Mouse (Mus musculus): ENCODE data around the gene AI467606.
"Not testable (repeated sequence)": the region's sequence is repeated elsewhere in the genome, so short reads cannot be mapped to it uniquely, and the experiment has no call there.

Gene AI467606

GRCm38 (mm10) chr7:127091114-127091896, at the start of gene AI467606:
Gene AI467606, plus strand, starts transcription at chr7:127091359.
- no peak for DNase-seq

- DNase-seq, result peak; percentile 90
These were observed 49.1 kb upstream of the AI467606 start, which contains the start of gene Kif22 for GRCm38 (mm10) chr7:127041851-127042672. Gene Kif22, minus strand, starts transcription at chr7:127042471.

- DNase-seq, result no peak
These were observed 36.1 kb upstream of the AI467606 start for GRCm38 (mm10) chr7:127055026-127055585.

DNA sequence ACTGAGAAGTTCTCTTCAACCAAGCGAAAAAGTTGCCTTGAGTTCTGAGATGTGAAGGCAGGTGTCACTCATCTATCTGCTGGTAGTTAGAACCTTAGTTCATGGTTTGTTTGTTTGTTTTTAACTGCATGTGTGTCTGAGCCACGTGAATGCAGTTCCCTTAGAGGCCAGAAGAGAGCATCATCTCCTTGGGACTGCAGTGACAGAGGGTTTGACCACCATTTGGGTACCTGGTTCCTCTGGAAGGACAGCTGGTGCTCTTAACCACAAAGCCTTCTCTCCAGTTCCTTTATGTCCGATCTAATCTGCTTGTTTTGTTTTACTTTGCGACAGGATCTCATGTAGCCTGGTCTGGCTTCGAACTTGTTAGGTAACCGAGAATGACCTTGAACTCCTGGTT, 25.6 kb upstream of the AI467606 start:
- no peak for DNase-seq

GRCm38 (mm10) chr7:127066317-127066716, 24.8 kb upstream of the AI467606 start:
- no peak for DNase-seq

- DNase-seq, result no peak
These were observed 20.2 kb upstream of the AI467606 start for GRCm38 (mm10) chr7:127070871-127071413.

DNA sequence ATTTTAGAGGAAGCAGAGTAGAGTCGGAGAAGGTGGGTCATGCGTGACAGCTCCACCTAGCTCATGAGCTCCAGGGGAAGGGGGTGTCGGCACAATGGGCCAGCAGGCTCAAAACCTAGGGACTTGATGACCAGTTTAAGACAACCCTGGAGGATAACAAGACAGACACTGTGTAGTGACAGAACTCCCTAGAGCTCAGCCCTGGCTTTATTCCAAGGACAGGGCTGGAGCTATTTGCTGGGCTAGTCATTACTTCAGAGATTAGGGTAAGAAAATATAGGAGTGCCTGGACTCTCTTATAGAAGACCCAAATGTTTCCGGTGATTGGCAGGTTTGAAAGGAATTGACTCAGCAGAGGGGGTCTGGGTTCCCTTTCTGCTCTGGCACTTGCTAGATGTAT, 17.9 kb upstream of the AI467606 start:
- no peak for DNase-seq

DNA sequence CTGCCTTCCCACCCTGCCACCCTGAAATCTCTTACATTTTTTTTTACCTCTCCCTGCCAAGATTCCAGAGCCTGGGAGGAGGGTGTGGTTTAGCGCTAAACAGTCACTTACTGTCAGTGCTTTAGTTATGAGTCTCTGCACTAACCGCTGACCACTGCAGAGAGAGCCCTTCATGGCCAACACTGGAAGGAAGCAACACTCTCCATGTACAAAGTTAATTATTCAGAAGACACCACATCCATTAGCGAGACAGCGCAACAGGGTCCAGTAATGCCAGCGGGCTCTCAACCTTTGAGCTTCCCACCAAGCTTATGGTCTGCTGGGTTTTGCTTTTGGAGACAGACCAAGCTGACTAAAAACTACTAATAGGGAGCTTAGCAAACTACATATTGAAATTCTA, 15.0 kb upstream of the AI467606 start:
- DNase-seq, result no peak

- no peak for DNase-seq
These were observed 13.5 kb upstream of the AI467606 start for GRCm38 (mm10) chr7:127077692-127078091.

DNA sequence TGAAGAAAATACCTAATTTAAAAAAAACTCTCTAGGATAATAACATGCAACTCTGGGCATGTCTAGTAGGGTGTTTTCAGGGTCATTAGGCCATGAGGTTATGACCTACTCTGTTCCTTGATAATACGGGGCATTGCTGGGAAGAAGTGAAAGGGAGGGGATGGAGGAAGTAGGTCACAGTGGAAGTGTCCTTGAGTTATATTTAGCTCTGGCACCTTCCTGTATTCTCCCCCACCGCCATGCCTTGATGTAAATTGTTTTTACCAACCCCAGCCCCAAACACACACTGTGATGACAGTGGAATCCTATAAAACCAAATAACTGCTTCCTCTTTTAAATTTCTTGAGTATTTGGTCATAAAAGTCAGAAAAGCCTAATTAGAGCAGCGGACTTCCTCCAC, 11.1 kb upstream of the AI467606 start:
- DNase-seq, result no peak

DNA sequence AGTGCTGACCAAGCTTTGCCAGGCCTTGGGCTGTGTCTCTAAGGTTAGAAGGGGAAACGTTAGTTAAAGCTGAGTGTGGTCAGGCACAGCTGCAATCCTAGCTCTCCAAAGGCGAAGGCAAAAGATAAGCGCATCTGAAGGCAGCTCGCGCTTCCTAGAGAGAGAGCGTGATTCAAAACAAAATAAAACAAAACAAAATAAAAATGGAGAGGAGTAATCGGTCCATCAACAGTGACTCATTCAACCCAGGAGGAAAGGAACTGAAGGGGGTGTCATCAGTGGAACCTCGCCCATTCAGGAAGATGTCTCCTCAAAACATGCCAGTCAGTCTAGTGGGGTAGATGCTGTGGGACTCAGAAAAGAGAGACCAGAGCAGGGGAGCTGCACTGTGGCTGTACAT, 8.9 kb upstream of the AI467606 start:
- no peak for DNase-seq

DNA sequence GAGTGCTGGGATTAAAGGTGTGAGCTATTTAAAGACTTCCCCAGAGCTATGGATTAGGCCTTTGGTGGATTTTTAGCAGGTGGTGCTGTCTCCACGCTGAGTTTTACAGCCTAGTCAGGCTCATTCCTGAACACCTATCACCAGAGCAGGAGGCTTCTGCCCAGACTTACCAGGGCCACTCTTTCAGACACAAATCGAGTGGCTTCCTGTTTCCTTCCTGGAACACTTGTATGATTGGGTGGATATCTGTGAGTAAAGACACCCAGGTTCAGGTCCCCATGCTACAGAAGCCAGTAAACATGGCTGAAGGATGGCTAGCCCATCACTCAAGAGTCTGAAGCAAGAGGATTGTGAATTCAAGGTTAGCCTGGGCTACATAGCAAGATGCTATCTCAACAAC, 8.2 kb upstream of the AI467606 start:
- DNase-seq, result no peak

- no peak for DNase-seq
These were observed 7.5 kb upstream of the AI467606 start for GRCm38 (mm10) chr7:127083689-127084088.

DNA sequence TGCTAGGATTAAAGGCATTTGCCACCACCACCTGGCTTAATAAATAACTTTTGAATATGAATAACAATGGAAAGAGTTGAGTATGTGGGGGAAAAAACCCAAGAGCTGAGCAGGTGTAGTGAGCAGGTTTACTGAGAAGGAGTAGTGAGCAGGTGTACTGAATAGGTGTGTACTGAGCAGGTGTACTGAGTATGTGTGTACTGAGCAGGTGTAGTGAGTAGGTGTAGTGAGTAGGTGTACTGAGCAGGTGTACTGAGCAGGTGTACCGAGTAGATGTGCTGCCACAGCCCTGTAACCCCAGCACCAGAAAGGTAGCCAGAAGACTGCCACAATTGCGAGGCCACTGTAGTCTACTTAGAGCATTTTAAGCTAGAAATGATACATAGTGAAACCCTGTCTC, 6.4 kb upstream of the AI467606 start:
- DNase-seq, result no peak

DNA sequence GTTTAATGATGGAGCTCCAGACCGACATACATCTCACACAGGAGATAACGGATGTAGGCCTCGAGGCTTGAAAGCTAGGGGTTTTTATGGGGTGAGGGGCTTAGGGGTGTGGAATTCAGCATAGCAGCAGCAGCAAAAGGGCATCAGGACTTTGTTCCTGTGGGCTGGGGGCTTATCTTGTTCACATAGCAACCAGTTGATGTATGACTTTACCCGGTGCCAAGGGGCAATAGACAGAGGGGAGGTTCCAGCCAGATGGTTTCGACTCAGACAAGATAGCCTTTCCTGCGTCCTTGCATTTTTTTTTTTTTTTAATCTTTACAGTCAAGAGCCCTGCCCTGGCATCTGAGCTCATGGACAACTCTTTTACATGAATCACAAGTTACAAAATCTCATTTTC, 5.4 kb upstream of the AI467606 start:
- DNase-seq, result not testable (repeated sequence)

DNA sequence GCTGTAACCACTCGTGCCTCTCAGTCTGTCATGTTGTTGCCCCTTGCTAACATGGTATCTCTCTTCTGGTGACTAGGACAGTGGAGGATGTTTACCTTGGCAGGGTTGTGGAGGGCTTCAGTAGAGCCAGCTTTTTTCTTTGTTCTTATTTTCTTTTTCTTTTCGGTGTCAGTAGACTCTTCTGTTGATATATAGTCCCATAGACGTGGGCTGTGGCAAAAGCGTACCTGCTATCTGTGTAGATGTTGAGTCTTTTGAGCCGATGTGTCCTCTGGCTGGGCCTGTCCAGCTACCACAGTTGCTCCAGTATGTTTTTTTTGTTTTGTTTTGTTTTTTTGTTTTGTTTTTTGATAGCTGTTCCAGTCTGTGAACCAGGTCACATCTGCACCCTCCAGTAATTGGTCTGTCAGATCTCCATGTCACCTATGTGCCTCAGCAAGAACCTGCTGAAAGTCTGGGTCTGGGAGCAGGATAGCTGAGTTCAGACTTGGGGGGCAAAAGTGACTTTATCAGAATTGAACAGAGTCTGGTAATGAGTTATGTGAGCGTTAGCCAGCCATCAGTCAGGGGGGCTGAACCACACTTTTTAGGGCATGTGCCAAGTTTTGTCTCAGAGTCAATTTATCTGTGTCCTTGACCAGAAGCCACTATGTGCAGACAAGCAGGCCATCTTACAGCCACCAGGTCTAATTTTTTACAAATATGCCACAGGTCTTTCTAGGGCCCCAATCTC, 3.7 kb upstream of the AI467606 start, which contains the start of gene Zg16:
Gene Zg16 (minus strand): TSS at position 51 of the 733 bp plus-strand sequence.
- DNase-seq, result not testable (repeated sequence)

DNA sequence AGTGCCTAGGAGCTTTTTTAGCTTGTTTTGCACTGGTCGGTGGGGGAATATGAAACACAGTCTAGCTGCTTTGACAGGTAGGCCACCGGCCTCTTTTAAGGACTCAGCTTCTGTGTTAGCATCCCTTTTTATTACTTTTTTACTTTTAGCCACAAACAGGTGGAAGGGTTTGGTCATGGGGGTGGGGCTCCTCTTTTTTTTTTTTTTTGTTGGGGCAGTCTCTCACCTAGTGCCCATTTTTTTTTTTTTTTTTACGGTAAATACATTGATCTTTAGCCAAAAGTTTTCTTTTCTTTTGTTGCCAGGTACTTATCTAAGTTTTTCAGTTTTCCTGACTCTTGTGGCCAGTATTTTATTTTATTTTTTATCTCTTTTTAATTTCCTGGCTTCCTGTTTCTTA, 3.1 kb upstream of the AI467606 start:
- no peak for DNase-seq

DNA sequence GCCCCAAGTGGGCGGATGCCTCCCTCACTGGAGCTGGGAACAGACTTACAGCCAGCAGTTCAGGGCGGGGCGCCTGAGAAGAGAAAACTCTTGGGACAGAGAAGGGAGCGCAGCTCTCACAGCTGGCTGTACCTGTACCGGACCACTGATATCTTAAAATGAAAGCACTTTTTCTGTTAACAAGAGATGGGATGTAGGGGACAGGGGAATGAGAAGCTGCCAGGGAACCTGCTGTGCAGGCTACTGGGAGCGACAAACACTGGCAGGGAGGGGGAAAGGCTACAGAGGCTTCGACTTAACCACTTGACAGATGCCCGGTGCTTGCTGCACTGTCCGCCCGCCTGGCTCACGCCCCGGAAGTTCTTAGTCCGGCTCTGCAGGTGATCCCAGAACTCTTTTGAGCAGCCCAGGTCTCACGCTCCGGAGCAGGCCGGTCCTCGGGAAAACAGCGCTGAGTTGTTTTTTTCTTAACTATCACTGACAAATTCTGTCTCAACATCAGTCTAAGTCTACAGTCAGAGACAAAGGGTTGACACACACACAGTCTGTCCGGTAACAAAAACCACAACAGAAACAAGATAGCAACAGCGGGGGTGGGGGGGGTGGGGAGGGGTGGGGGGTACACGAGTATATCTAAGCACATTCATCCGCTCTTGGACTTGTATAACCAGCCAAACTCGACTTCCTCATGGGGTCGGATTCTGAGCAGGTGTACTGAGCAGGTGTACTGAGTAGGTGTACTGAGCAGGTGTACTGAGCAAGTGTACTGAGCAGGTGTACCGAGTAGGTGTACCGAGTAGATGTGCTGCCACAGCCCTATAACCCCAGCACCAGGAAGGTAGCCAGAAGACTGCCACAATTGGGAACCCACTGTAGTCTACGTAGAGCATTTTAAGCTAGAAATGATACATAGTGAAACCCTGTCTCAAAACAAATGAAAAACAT, 2.0 kb upstream of the AI467606 start:
- no peak for DNase-seq

GRCm38 (mm10) chr7:127090154-127091113, 725 bp upstream of the AI467606 start:
- DNase-seq, result no peak

DNA sequence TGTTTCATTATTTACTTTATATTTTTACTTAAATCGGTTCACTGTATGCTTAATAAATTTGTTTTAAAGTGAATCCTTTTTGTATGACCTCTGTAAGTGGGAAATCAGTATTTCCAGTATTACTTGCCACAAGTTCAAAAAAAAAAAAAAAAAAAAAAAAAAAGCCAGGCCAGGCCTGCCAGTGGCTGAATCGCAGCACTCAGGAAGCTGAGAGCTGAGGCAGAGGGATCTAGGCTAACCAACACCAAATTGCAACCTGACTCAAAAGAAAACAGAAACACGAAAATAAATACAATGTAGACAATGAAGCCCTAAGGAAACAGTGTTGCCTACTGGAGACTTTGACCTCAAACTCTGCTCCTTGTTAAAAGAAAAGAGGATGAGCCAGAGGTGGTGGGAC, 2.8 kb downstream of the AI467606 start:
- DNase-seq, result no peak
